Mouse (Mus musculus): ENCODE data around the gene Slain2.
A peak's percentile ranks its signal among the peaks of the same experiment; 100 is the strongest.
"Not testable (repeated sequence)": the region's sequence is repeated elsewhere in the genome, so short reads cannot be mapped to it uniquely, and the experiment has no call there.

Slain2 gene

GRCm38 (mm10) chr5:72950252-72950651, 36.1 kb downstream of the Slain2 start:
- DNase-seq (ENCODE audit: low read depth, low spot score), result no peak

- no peak for DNase-seq (ENCODE audit: low read depth, low spot score)
Measured at GRCm38 (mm10) chr5:72953996-72954604, 40.0 kb downstream of the Slain2 start.

- DNase-seq (ENCODE audit: low read depth, low spot score), result no peak
Measured at GRCm38 (mm10) chr5:72957281-72957680, 43.2 kb downstream of the Slain2 start.

GRCm38 (mm10) chr5:72960096-72960495, 46.0 kb downstream of the Slain2 start:
- DNase-seq (ENCODE audit: low read depth, low spot score), result no peak

GRCm38 (mm10) chr5:72965706-72966105, 51.6 kb downstream of the Slain2 start:
- no peak for DNase-seq (ENCODE audit: low read depth, low spot score)

GRCm38 (mm10) chr5:72972435-72972834, 58.3 kb downstream of the Slain2 start:
- DNase-seq (ENCODE audit: low read depth, low spot score), result no peak

- no peak for DNase-seq (ENCODE audit: low read depth, low spot score)
Measured at GRCm38 (mm10) chr5:72972934-72973333, 58.8 kb downstream of the Slain2 start.

GRCm38 (mm10) chr5:72974602-72975001, 60.5 kb downstream of the Slain2 start, which contains the start of gene Gm10135:
Gene Gm10135, minus strand, starts transcription at chr5:72974702.
- no peak for DNase-seq (ENCODE audit: low read depth, low spot score)

GRCm38 (mm10) chr5:72975996-72976395, 61.9 kb downstream of the Slain2 start:
- no peak for DNase-seq (ENCODE audit: low read depth, low spot score)

- DNase-seq (ENCODE audit: low read depth, low spot score), result no peak
Measured at GRCm38 (mm10) chr5:72976539-72976938, 62.4 kb downstream of the Slain2 start.

- peak; percentile 22 for DNase-seq (ENCODE audit: low read depth, low spot score)
Measured at GRCm38 (mm10) chr5:72984091-72984490, 70.0 kb downstream of the Slain2 start.

GRCm38 (mm10) chr5:72987786-72988185, 73.7 kb downstream of the Slain2 start:
- no peak for DNase-seq (ENCODE audit: low read depth, low spot score)

GRCm38 (mm10) chr5:72989756-72990155, 75.7 kb downstream of the Slain2 start:
- no peak for DNase-seq (ENCODE audit: low read depth, low spot score)

- DNase-seq (ENCODE audit: low read depth, low spot score), result no peak
Measured at GRCm38 (mm10) chr5:72992474-72992873, 78.4 kb downstream of the Slain2 start.

- DNase-seq (ENCODE audit: low read depth, low spot score), result no peak
Measured at GRCm38 (mm10) chr5:72994424-72994823, 80.3 kb downstream of the Slain2 start.

- no peak for DNase-seq (ENCODE audit: low read depth, low spot score)
Measured at GRCm38 (mm10) chr5:72994928-72995327, 80.8 kb downstream of the Slain2 start.

- no peak for DNase-seq (ENCODE audit: low read depth, low spot score)
Measured at GRCm38 (mm10) chr5:72995379-72995778, 81.3 kb downstream of the Slain2 start.

GRCm38 (mm10) chr5:72998546-72998945, 84.4 kb downstream of the Slain2 start:
- not testable (repeated sequence) for DNase-seq (ENCODE audit: low read depth, low spot score)

GRCm38 (mm10) chr5:73004046-73004445, 89.9 kb downstream of the Slain2 start:
- no peak for DNase-seq (ENCODE audit: low read depth, low spot score)

- DNase-seq (ENCODE audit: low read depth, low spot score), result no peak
Measured at GRCm38 (mm10) chr5:73006784-73007581, 92.9 kb downstream of the Slain2 start, which contains the start of gene Slc10a4. Gene Slc10a4, plus strand, starts transcription at chr5:73006883.

- no peak for DNase-seq (ENCODE audit: low read depth, low spot score)
Measured at GRCm38 (mm10) chr5:73007582-73007959, 93.5 kb downstream of the Slain2 start.

- not testable (repeated sequence) for DNase-seq (ENCODE audit: low read depth, low spot score)
Measured at GRCm38 (mm10) chr5:73008230-73008629, 94.1 kb downstream of the Slain2 start.

GRCm38 (mm10) chr5:73011806-73012205, 97.7 kb downstream of the Slain2 start:
- not testable (repeated sequence) for DNase-seq (ENCODE audit: low read depth, low spot score)

Data from telencephalon, adult 2 months (tissue).